Mouse (Mus musculus) embryonic facial prominence, embryonic 13.5 days (tissue): ENCODE data around the gene Specc1l. TPM values are rescaled to one million over a fixed set of nuclear protein-coding genes. Genes with fewer than 3 reads are reported as not detected.

ENCODE experiments used
- ATAC-seq: fragments of 200-750 bp; cut with Nextera tagmentation; 2 replicates; pipeline ENCODE4 v1.8.0; 2017; ENCODE audit warnings: low read depth; ENCODE audit not compliant: insufficient number of reproducible peaks, insufficient read depth, low FRiP score, low TSS enrichment
- H3K27ac ChIP-seq: fragments of 300-500 bp; sonication (generic); 2 replicates; pipeline ENCODE4 v1.5.1; 2015; ENCODE audit warnings: moderate library complexity, mild to moderate bottlenecking, inconsistent platforms
- H3K27me3 ChIP-seq: fragments of 300-500 bp; sonication (generic); 2 replicates; pipeline ENCODE4 v1.6.1; 2015; ENCODE audit warnings: mild to moderate bottlenecking, inconsistent platforms
- H3K36me3 ChIP-seq: fragments of 300-500 bp; sonication (generic); 2 replicates; pipeline ENCODE4 v1.6.1; 2015; ENCODE audit warnings: mild to moderate bottlenecking, inconsistent platforms
- H3K4me1 ChIP-seq: fragments of 300-500 bp; sonication (generic); 2 replicates; pipeline ENCODE4 v1.6.1; 2015; ENCODE audit warnings: inconsistent platforms
- H3K4me2 ChIP-seq: fragments of 300-500 bp; sonication (generic); 2 replicates; pipeline ENCODE4 v1.6.1; 2015; ENCODE audit warnings: moderate library complexity, mild to moderate bottlenecking, inconsistent platforms
- H3K4me3 ChIP-seq: fragments of 300-500 bp; sonication (generic); 2 replicates; pipeline ENCODE4 v1.5.1; 2015; ENCODE audit warnings: mild to moderate bottlenecking, inconsistent platforms
- H3K9ac ChIP-seq: fragments of 300-500 bp; sonication (generic); 2 replicates; pipeline ENCODE4 v1.6.1; 2015; ENCODE audit warnings: mild to moderate bottlenecking, inconsistent platforms
- H3K9me3 ChIP-seq: fragments of 300-500 bp; sonication (generic); 2 replicates; pipeline ENCODE4 v1.6.1; 2016; ENCODE audit warnings: inconsistent platforms
- WGBS: fragments of 180-500 bp; shearing (Covaris S2); methylation state at CpG from one replicate; pipeline ENCODE4 v1.1.7; 2015; ENCODE audit warnings: mixed read lengths; 5-methylcytosine and 5-hydroxymethylcytosine counted together
- polyA plus RNA-seq: library from polyadenylated mRNA; unstranded; fragments of >200 nt; fragmentation: Nextera tagmentation; extraction: Ambion mirVana; gene quantifications from 2 replicates; pipeline ENCODE4 v1.2.1, GENCODE M21; 2015

Gene Specc1l
- polyA plus RNA-seq, 1 experiment from 2014 or later: 37.3 TPM

DNA sequence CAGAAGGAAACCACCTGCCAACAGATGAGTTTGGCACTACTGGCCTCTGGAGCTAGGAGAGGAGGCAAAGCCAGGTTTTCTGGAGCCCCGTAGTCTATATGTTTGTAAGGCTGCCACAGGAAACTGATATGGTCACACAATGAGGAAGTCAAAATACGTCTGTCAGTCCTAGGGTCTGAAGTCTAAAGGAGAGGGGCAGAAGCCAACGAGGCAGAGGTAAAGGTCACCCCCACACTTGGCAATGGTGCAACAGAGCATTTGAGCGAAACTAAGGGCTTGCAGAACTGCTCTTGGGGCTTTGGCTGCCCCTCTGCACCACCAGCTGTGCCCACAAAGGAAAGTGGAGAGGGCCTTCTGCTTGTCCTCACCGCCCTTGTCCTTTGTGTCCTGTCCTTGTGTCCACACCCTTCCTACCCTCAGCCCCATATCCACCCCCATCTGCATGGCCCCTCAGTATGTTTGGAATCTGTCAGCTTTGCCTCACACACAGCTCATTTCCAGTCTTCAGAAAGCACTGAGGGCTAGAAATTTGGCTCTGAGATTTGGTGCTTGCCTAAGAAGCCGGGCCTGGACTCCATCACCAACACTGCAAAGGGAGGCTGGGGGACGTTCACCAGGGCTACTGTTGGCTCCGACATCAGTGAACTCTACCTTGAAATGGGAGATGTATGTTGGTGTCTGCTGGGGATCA lies 24.4 kb upstream of the Specc1l start:
- H3K36me3 ChIP-seq: peaks cover 33% of the 10 kb centered on the region
- 79% methylated on average over 8 of the region's 8 CpGs for WGBS
- H3K27me3 ChIP-seq: no peaks in the 10 kb centered on the region
- no peak for ATAC-seq
- no peak overlapping the region for H3K27ac ChIP-seq
- no peak overlapping the region for H3K9ac ChIP-seq
- no peak overlapping the region for H3K4me3 ChIP-seq
- no peaks in the 10 kb centered on the region for H3K9me3 ChIP-seq
- no peaks in the 10 kb centered on the region for H3K4me1 ChIP-seq
- H3K4me2 ChIP-seq: no peak overlapping the region

DNA sequence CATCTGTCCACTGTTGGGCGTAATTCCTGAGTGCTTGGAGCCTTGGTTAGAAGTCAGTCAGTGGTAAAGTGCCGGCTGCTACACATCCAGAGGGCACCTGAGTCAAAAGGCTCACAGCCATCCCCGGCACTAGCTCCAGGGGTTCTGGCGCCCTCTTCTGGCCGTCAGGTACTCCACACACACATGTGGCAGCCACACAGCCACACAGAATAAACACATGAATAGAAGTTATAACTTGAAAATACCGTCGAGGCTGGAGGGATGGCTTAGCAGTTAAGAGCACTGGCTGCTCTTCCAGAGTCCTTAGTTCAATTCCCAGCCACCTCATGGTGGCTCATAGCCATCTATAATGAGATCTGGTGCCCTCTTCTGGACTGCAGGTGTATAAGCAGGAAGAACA lies 20.2 kb upstream of the Specc1l start:
- Histone ChIP-seq H3K9me3 (peaks cover 3% of the 10 kb centered on the region; the same call in 1 of the 2 replicates), H3K4me3 (no peak overlapping the region), H3K27ac (no peak overlapping the region), H3K4me2 (no peak overlapping the region), H3K36me3 (no peaks in the 10 kb centered on the region), H3K9ac (no peak overlapping the region), H3K4me1 (no peaks in the 10 kb centered on the region), H3K27me3 (no peaks in the 10 kb centered on the region)
- no peak; the same call in 1 of the 2 replicates for ATAC-seq
- 53% methylated on average over 7 of the region's 7 CpGs for WGBS

DNA sequence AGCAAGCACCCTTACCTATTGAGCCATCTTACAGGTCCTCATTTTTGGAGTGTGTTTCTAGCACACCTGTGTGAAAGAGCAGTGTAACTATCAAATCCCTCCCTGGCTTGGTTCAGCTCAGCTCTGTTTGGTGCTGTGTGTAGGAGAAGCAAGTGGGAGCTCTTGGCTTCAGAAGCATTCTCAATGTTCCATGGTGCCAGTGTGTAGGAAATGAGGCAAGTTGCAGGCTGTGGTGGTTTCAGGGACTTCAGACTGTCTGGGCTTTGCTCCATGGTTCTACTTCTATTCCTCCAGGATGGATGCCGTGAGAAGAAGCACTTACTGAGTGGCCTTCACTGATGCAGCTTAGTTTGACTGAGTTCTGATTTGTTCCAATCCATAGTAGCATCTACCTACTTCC lies 14.1 kb upstream of the Specc1l start:
- Histone ChIP-seq H3K4me3 (no peak overlapping the region), H3K4me2 (no peak overlapping the region)
- WGBS: 77% methylated on average over 1 of the region's 1 CpGs

GRCm38 (mm10) chr10:75200733-75201132 lies 11.1 kb upstream of the Specc1l start:
- H3K9ac ChIP-seq: no peak overlapping the region
- H3K36me3 ChIP-seq: no peaks in the 10 kb centered on the region
- no peaks in the 10 kb centered on the region for H3K27me3 ChIP-seq
- H3K4me2 ChIP-seq: no peak overlapping the region
- 76% methylated on average over 1 of the region's 1 CpGs for WGBS
- no peak overlapping the region for H3K27ac ChIP-seq
- H3K9me3 ChIP-seq: no peaks in the 10 kb centered on the region
- no peaks in the 10 kb centered on the region for H3K4me1 ChIP-seq
- no peak overlapping the region for H3K4me3 ChIP-seq
- no peak for ATAC-seq

More for the DNA sequence above, 14.1 kb upstream of the Specc1l start:
- Histone ChIP-seq H3K27me3 (no peaks in the 10 kb centered on the region), H3K36me3 (no peaks in the 10 kb centered on the region), H3K9me3 (peaks cover 2% of the 10 kb centered on the region; the same call in 1 of the 2 replicates), H3K27ac (no peak overlapping the region), H3K4me1 (no peaks in the 10 kb centered on the region), H3K9ac (no peak overlapping the region)
- no peak for ATAC-seq

DNA sequence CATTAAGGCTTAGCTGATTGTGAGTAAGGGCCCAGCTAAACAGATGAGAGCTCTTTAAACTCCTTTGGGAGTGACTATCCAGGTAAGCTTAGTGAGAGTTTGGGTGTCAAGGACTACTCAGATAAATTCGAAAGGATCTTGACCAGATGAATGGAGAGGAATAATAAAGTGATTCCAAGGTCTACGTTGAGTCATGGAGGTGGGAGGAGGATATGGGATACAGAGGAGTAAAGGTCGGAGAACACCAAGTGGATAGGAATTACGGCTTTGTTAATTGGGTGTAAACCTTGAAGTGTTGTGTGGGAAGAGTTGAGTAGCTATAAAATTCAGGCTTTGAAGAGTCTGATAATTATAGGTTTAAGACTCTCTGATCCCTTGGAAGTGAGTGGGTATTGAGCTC lies 5.7 kb upstream of the Specc1l start:
- Histone ChIP-seq H3K9me3 (no peaks in the 10 kb centered on the region), H3K4me2 (no peak overlapping the region), H3K4me3 (no peak overlapping the region), H3K36me3 (no peaks in the 10 kb centered on the region), H3K9ac (no peak overlapping the region), H3K27ac (no peak overlapping the region), H3K27me3 (no peaks in the 10 kb centered on the region), H3K4me1 (no peaks in the 10 kb centered on the region)
- WGBS: 76% methylated on average over 4 of the region's 4 CpGs
- no peak for ATAC-seq

DNA sequence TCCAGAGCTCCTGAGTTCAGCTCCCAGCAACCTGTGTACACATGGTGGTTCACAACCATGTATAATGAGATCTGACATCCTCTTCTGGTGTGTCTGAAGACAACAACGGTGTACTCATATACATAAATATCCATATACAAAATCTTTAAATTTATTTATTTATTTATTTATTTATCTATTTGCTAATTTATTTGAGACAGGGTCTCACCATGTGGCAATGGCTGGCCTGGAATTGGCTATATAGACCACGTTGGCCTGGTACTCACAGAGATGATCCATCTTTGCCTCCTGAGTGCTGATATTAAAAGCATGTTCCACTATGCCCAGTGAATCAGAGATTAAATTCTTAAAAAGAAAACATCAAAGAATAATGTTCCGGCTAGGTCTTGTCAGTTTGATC lies 1.0 kb upstream of the Specc1l start:
- Histone ChIP-seq H3K4me1 (peaks cover 5% of the 10 kb centered on the region), H3K27ac (no peak overlapping the region), H3K27me3 (no peaks in the 10 kb centered on the region), H3K4me2 (no peak overlapping the region), H3K36me3 (no peaks in the 10 kb centered on the region; the same call in 1 of the 2 replicates), H3K9me3 (no peaks in the 10 kb centered on the region), H3K4me3 (no peak overlapping the region), H3K9ac (no peak overlapping the region)
- 89% methylated on average over 3 of the region's 3 CpGs for WGBS
- ATAC-seq: no peak

GRCm38 (mm10) chr10:75212981-75213380 lies 1.1 kb downstream of the Specc1l start:
- WGBS: 51% methylated on average over 7 of the region's 7 CpGs
- Histone ChIP-seq H3K4me2 (peak overlapping the region; percentile 69), H3K27ac (no peak overlapping the region), H3K4me1 (peaks cover 5% of the 10 kb centered on the region), H3K9me3 (no peaks in the 10 kb centered on the region), H3K36me3 (no peaks in the 10 kb centered on the region; the same call in 1 of the 2 replicates), H3K9ac (peak overlapping the region; percentile 94), H3K27me3 (no peaks in the 10 kb centered on the region), H3K4me3 (peak overlapping the region; percentile 89)
- ATAC-seq: no peak

DNA sequence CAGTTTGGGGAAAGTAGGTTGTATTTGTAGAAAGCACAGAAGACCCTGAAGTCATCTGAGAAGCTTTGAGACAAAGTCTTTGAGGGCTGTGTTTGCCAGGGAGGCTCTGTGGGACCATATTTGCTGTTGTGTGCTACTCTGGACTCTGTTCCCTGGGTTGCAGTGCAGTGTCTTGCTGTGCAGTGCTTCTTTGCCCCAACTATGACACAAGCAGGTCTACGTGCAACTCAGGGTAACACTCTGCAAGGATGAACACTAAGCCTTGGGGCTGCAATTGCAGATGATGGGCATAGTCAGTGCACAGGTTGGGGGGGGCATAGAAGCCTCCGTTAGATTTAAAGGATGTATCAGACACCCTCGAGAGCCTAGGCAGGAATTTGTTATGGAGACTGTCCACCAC lies 8.8 kb downstream of the Specc1l start:
- H3K9me3 ChIP-seq: no peaks in the 10 kb centered on the region

DNA sequence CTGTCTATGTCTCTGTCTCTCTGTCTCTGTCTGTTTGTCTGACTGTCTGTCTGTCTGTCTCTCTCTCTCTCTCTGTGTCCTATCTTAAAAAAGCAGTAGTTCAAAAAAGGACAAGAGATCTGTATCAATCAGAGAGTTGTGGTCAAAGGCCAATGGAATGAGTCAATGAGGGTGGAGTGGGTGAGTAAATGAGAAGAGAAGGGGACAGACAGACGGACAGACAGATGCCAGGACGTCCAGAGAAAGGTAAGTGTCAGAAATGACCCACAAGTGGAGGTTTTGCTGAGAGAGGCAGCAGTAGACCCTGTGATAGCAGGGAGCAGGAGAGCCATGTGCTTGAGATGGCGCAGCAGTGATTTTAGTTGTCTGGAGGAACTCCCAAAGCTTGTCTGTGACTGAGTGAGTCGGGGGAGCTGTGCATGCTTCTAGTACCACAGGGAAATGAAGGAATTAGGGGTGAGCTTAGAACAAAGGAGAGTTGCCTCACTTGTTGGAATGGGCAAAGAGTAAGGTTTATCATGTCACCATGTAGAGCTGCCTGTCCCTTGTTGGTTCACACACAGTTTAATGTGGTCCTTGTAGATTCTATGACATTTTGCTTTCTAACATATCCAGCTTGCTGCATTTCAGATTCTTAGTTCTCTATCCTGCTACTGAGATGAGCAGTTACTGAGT lies 10.2 kb downstream of the Specc1l start:
- no peaks in the 10 kb centered on the region for H3K36me3 ChIP-seq
- H3K9me3 ChIP-seq: no peaks in the 10 kb centered on the region
- no peak for ATAC-seq
- WGBS: 57% methylated on average over 4 of the region's 4 CpGs
- no peak overlapping the region for H3K4me2 ChIP-seq
- H3K27ac ChIP-seq: peak overlapping the region; percentile 33; the same call in 1 of the 2 replicates
- H3K4me1 ChIP-seq: peaks cover 28% of the 10 kb centered on the region
- no peaks in the 10 kb centered on the region for H3K27me3 ChIP-seq
- no peak overlapping the region for H3K9ac ChIP-seq
- H3K4me3 ChIP-seq: no peak overlapping the region

More for the DNA sequence above, 8.8 kb downstream of the Specc1l start:
- H3K4me1 ChIP-seq: peaks cover 28% of the 10 kb centered on the region
- H3K36me3 ChIP-seq: no peaks in the 10 kb centered on the region
- H3K4me3 ChIP-seq: no peak overlapping the region
- no peaks in the 10 kb centered on the region for H3K27me3 ChIP-seq
- H3K27ac ChIP-seq: no peak overlapping the region
- H3K4me2 ChIP-seq: no peak overlapping the region
- WGBS: 89% methylated on average over 3 of the region's 3 CpGs
- ATAC-seq: no peak
- H3K9ac ChIP-seq: no peak overlapping the region

DNA sequence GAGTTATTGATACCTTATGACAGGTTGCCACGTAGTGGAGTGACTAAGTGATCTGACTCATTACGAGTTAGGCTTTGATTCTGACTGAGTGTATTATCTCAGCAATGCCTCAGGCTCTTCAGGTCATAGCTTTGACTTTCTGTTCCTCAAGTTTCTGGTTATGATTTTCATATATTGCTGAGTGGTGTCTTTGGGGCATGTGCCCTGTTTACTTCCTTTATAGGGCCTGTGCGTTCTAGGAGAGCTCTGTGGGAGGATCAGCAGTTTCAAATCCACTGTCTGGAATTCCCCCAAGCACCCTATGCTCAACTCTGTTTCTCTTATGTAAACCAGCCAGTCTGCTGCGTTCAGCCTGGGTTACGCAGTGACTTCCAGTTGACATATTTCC lies 10.7 kb downstream of the Specc1l start:
- H3K4me3 ChIP-seq: no peak overlapping the region
- 41% methylated on average over 5 of the region's 5 CpGs for WGBS
- H3K4me2 ChIP-seq: no peak overlapping the region
- peaks cover 28% of the 10 kb centered on the region for H3K4me1 ChIP-seq
- no peaks in the 10 kb centered on the region for H3K36me3 ChIP-seq
- H3K27ac ChIP-seq: peak overlapping the region; percentile 44; the same call in 1 of the 2 replicates
- no peak overlapping the region for H3K9ac ChIP-seq
- H3K27me3 ChIP-seq: no peaks in the 10 kb centered on the region
- no peak for ATAC-seq
- no peaks in the 10 kb centered on the region for H3K9me3 ChIP-seq

- Histone ChIP-seq H3K27me3 (no peaks in the 10 kb centered on the region), H3K9ac (no peak overlapping the region), H3K4me1 (peaks cover 28% of the 10 kb centered on the region), H3K27ac (no peak overlapping the region), H3K4me3 (no peak overlapping the region), H3K36me3 (peaks cover 6% of the 10 kb centered on the region; the same call in 1 of the 2 replicates), H3K9me3 (no peaks in the 10 kb centered on the region), H3K4me2 (no peak overlapping the region)
- no peak for ATAC-seq
- WGBS: 81% methylated on average over 3 of the region's 3 CpGs
These were observed 12.3 kb downstream of the Specc1l start for GRCm38 (mm10) chr10:75224154-75224553.

GRCm38 (mm10) chr10:75224630-75225029 lies 12.8 kb downstream of the Specc1l start:
- Histone ChIP-seq H3K27me3 (no peaks in the 10 kb centered on the region), H3K9me3 (no peaks in the 10 kb centered on the region), H3K9ac (no peak overlapping the region), H3K27ac (no peak overlapping the region), H3K36me3 (peaks cover 6% of the 10 kb centered on the region; the same call in 1 of the 2 replicates), H3K4me3 (no peak overlapping the region), H3K4me2 (no peak overlapping the region), H3K4me1 (peaks cover 29% of the 10 kb centered on the region)
- 17% methylated on average over 1 of the region's 2 CpGs for WGBS
- ATAC-seq: no peak
